Mouse (Mus musculus): ENCODE data around the gene Ipo9. TPM values are rescaled to one million over a fixed set of nuclear protein-coding genes. Genes with fewer than 3 reads are reported as not detected.

The Ipo9 gene
- total RNA-seq, 2 experiments from 2014 or later, result 38.9 to 76.3 TPM

- no peak for ATAC-seq (replicated peaks; ENCODE audit: low FRiP score, low TSS enrichment, poor library complexity, severe bottlenecking)
These were observed 56.0 kb downstream of the Ipo9 start for GRCm38 (mm10) chr1:135374175-135374867.

DNA sequence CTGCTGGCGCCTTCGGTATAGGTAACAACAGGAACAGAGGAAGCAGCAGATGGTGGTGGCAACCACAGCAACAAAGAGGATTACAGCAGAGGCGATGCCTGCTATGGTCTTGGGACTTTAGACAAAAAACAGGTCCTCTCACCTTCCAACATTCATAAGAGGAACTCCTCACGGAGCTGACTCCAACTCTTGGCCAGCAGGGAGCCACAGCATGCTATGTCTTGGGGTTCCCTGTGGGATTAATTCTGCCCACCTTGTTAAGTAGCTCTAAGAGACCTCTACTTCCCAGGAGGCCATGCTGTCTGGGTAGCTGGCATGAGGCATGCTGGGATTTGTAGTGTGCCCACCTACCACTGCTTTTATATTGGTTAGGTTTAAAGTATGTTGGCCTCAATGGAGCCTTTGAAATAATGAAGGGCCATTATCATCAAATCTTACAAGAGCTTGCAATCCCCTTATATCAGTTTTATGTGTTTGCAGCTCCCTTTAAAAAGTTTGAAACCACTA lies 57.1 kb downstream of the Ipo9 start:
- no peak for ATAC-seq (replicated peaks; ENCODE audit: low FRiP score, low TSS enrichment, poor library complexity, severe bottlenecking)

GRCm38 (mm10) chr1:135369415-135369814 lies 60.9 kb downstream of the Ipo9 start:
- ATAC-seq (replicated peaks; ENCODE audit: low FRiP score, low TSS enrichment, poor library complexity, severe bottlenecking), result no peak

GRCm38 (mm10) chr1:135368982-135369381 lies 61.3 kb downstream of the Ipo9 start:
- 0 out of 2 replicates have a peak, but pooled peaks have one; percentile 6 for ATAC-seq (replicated peaks; ENCODE audit: low FRiP score, low TSS enrichment, poor library complexity, severe bottlenecking)

GRCm38 (mm10) chr1:135368245-135368644 lies 62.1 kb downstream of the Ipo9 start:
- ATAC-seq (replicated peaks; ENCODE audit: low FRiP score, low TSS enrichment, poor library complexity, severe bottlenecking), result peak; percentile 78

DNA sequence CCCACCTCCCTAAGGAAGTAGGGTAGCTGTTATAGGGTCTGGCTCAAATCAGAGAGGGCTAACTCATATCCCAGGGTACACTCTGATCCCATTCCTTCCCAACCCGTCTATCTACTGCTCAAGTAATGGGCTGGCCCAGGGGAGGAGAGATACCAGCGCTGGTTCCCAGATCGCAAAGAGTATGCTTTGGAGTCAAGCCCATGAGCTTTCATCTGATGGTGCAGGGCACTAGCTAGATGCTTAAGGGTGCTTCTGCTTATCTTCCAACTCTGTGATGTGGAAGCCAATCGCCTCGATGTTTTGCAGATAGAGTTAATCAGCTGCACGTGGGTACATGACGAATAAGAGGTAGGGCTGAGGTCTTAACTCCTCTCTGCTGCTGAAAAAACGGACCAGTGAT lies 62.7 kb downstream of the Ipo9 start:
- no peak for ATAC-seq (replicated peaks; ENCODE audit: low FRiP score, low TSS enrichment, poor library complexity, severe bottlenecking)

- no peak for ATAC-seq (replicated peaks; ENCODE audit: low FRiP score, low TSS enrichment, poor library complexity, severe bottlenecking)
These were observed 63.3 kb downstream of the Ipo9 start for GRCm38 (mm10) chr1:135367005-135367404.

GRCm38 (mm10) chr1:135366380-135366779 lies 63.9 kb downstream of the Ipo9 start:
- no peak for ATAC-seq (replicated peaks; ENCODE audit: low FRiP score, low TSS enrichment, poor library complexity, severe bottlenecking)

DNA sequence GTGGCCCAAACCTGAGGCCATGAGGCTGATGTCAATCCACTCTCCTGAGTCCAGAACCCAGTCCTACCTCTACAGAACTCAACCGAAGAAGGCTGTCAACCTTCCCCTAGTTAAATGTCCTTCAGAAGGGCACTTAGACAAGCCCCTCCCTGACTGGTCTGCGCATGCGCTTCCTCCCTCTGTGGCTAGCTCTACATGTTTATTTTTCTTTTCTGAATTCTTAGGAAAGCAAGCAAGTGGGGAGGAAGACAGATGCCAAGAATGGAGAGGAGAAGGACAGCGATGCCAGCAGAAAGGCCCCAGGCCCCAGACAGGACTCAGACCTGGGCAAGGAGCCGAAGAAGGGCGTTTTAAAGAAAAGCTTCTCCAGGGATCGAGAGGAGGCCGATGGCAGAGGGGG lies 66.9 kb downstream of the Ipo9 start:
- ATAC-seq (replicated peaks; ENCODE audit: low FRiP score, low TSS enrichment, poor library complexity, severe bottlenecking), result no peak

DNA sequence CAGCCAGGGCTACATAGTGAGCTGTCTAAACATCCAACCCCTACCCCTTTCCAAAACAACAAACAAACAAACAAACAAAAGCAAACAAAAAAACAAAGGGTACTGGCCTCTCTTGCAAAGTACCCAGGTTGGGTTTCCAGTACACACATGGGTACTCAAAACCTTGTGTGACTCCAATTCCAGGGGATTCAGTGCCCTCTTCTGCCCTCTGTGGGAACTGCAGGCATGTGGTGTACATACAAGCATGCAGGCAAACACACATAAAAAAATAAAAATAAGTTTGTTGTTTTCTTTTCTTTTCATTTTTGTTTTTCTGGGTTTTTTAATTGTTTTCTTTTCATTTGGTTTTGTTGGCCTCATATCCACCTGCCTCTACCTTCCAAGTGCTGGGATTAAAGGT lies 68.2 kb downstream of the Ipo9 start:
- no peak for ATAC-seq (replicated peaks; ENCODE audit: low FRiP score, low TSS enrichment, poor library complexity, severe bottlenecking)

DNA sequence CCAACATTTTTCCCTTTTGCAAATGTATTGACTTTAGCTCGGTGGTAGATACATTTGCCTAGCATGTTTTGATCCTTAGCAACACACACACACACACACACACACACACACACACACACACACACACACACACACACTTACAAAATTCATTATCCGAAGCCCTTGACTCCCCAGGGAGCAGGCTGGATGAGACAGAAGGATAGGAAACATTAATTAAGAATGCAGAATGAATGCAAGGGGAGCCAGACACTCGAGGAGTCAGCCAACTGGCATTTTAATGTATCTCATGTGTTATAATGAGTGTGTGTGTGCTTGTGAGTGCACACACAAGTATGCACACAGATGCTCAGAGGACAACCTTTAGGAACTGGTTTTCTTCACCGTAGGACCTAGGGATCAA lies 68.8 kb downstream of the Ipo9 start:
- ATAC-seq (replicated peaks; ENCODE audit: low FRiP score, low TSS enrichment, poor library complexity, severe bottlenecking), result no peak

DNA sequence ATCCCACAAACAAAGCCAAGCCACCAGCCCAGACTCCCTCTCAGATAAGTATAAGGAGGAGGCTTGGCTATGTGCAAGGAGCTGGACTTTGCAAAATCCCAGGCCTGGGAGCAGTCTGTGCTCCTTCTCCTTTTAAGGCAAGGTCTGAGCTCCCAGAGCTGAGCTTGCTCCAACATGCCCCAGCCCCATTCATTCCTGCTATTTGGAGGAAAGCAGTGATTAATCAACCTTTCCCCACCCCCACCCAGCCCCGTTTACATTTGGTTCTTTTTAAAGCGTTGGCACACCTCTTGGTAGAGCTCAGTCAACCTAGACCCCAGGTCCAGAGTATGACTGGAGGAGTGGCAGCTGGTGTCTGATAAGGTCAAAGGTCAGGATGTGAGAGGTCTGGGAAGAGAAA lies 71.2 kb downstream of the Ipo9 start:
- no peak for ATAC-seq (replicated peaks; ENCODE audit: low FRiP score, low TSS enrichment, poor library complexity, severe bottlenecking)

- no peak for ATAC-seq (replicated peaks; ENCODE audit: low FRiP score, low TSS enrichment, poor library complexity, severe bottlenecking)
These were observed 78.3 kb downstream of the Ipo9 start for GRCm38 (mm10) chr1:135351953-135352352.

- no peak for ATAC-seq (replicated peaks; ENCODE audit: low FRiP score, low TSS enrichment, poor library complexity, severe bottlenecking)
These were observed 82.7 kb downstream of the Ipo9 start for GRCm38 (mm10) chr1:135347498-135348169.

GRCm38 (mm10) chr1:135346891-135347290 lies 83.4 kb downstream of the Ipo9 start:
- no peak for ATAC-seq (replicated peaks; ENCODE audit: low FRiP score, low TSS enrichment, poor library complexity, severe bottlenecking)

DNA sequence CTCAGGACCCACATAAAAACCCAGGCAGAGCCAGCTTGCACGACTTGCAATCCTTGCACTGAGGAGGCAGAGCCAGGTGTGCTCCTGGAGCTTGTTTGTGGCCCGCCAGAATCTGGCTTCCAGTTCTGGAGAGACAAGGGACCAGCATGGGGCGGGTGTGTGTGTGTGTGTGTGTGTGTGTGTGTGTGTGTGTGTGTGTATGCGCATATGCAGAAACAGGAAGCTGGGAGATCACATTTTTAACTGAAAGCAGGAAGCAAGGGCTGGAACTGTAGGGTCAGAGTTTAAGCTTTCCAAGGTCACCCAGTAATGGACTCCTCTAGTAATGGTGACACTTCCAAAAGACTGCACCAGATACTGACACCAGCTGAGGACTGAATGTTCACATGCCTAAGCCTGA lies 86.3 kb downstream of the Ipo9 start:
- ATAC-seq (replicated peaks; ENCODE audit: low FRiP score, low TSS enrichment, poor library complexity, severe bottlenecking), result no peak

DNA sequence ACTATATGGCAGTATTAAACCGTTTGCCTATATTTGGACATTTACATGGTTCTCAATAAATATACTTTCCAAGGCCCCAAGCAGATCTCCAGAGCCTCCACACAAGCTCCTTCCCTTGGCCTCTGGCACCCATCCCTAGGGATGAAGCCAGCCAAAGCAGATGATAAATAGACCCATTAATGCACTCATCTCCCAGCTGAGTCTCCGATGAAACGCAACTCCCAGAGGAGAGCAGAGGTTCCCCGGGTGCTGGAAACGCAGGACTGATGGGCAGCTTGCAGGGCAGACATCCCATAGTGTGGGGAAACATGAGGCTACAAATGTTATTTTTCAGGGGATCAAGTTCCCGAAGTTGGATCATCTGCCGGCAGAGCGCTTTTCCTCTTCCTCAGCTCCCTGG lies 88.4 kb downstream of the Ipo9 start:
- ATAC-seq (replicated peaks; ENCODE audit: low FRiP score, low TSS enrichment, poor library complexity, severe bottlenecking), result no peak
